Mouse (Mus musculus): Measurements from ENCODE around the gene P2ry12.

P2ry12 gene

GRCm38 (mm10) chr3:59182129-59182528 is 80.5 kb downstream of the P2ry12 start:
- no peak for DNase-seq (ENCODE audit: low spot score in 2 of 2)

- no peak for DNase-seq (ENCODE audit: low spot score in 2 of 2)
These were observed 81.5 kb downstream of the P2ry12 start for GRCm38 (mm10) chr3:59181134-59181533.

- DNase-seq (ENCODE audit: low spot score in 2 of 2), result no peak
These were observed 85.8 kb downstream of the P2ry12 start for GRCm38 (mm10) chr3:59176871-59177270.

GRCm38 (mm10) chr3:59175234-59175633 is 87.4 kb downstream of the P2ry12 start:
- peak in 1 of 2 experiments; percentile 33 for DNase-seq (ENCODE audit: low spot score in 2 of 2)

- peak in 1 of 2 experiments; percentile 15 for DNase-seq (ENCODE audit: low spot score in 2 of 2)
These were observed 88.1 kb downstream of the P2ry12 start for GRCm38 (mm10) chr3:59174426-59175154.

- no peak for DNase-seq (ENCODE audit: low spot score in 2 of 2)
These were observed 92.6 kb downstream of the P2ry12 start for GRCm38 (mm10) chr3:59169921-59170627.

GRCm38 (mm10) chr3:59169215-59169614 is 93.5 kb downstream of the P2ry12 start:
- DNase-seq (ENCODE audit: low spot score in 2 of 2), result no peak

GRCm38 (mm10) chr3:59168476-59168875 is 94.2 kb downstream of the P2ry12 start:
- no peak for DNase-seq (ENCODE audit: low spot score in 2 of 2)

GRCm38 (mm10) chr3:59167417-59168054 is 95.1 kb downstream of the P2ry12 start:
- DNase-seq (ENCODE audit: low spot score in 2 of 2), result no peak

Data from spleen, postnatal 14 days (tissue).